Mouse (Mus musculus): ENCODE results near the gene Slc25a21.

The Slc25a21 gene

DNA sequence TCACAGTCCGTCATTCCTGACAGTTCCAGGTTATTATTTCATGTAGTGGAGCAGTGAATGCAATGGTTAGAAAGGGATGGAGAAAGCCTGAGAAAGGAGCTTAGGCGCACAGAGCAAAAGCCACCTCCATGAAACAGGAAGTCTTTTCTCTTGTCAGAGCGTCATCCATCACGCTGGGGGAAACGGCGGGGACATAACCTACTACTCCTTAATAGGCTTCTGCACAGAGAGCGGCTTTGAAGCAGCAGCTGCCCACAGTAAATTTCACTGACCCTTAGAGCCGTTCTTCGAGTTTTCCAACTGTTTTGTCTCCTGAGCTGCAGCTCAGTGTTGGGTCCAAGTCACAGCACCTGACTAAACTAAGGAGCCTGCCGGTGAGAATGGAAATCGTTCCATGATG, 188.3 kb downstream of the Slc25a21 start:
- no peak for DNase-seq

DNA sequence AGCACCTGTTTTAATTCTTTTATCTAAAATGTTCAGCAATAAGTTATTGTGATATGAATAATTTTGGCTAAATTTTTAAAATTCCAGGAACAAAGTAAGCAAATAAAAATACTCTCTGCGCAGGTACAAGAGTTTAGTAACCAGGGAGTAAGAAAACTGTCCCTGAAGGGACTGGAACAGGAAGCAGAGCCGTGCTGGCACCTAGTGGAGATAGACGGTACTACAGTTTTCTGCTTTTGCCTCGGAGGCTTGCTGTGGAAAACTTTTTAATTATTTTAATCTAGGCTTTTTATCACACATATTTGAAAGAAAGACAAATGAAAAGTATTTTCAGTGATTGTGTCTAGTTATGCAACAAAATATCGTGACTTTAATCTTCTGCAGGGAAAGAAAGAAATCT, 211.2 kb downstream of the Slc25a21 start:
- peak; percentile 76 to 77 for DNase-seq

GRCm38 (mm10) chr12:56982066-56982626, 215.1 kb downstream of the Slc25a21 start:
- DNase-seq = no peak

DNA sequence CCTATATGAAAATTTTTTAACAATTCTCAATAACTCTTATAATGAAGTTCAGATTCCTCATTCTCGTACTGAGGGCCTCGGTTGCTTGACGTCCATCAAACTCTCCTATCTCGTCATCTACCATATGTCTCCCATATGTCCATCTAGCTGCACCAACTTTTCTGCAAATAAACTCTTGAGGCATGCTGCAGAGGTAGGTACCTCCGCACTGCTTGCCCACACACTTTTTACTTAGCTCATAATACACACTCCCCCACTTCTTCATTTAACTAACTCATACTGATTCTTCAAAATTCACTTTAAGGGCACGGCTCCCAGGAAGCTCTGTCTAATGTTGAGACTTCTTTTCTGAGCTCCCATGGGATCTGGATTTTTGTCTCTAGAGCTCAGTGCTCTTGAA, 222.0 kb downstream of the Slc25a21 start:
- no peak for DNase-seq

DNA sequence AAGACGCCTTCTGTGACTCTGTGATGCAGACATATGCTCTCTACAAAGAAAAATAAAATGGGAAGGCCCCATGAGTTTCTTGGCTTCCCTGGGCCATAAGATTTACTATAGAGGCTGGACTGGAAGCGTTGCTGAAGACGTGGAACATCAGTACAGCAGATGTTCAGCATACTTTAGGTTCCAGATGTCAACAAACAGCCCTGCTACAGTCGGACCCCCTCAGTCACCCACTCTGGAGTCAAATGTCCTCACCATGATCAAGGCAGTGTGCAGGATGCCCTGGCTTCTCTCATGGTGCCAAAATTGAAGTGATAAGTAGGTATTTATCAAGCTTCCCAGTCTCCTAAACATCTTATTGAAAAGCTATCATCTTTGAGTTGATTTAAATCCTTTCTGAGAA, 234.0 kb downstream of the Slc25a21 start:
- DNase-seq = no peak

DNA sequence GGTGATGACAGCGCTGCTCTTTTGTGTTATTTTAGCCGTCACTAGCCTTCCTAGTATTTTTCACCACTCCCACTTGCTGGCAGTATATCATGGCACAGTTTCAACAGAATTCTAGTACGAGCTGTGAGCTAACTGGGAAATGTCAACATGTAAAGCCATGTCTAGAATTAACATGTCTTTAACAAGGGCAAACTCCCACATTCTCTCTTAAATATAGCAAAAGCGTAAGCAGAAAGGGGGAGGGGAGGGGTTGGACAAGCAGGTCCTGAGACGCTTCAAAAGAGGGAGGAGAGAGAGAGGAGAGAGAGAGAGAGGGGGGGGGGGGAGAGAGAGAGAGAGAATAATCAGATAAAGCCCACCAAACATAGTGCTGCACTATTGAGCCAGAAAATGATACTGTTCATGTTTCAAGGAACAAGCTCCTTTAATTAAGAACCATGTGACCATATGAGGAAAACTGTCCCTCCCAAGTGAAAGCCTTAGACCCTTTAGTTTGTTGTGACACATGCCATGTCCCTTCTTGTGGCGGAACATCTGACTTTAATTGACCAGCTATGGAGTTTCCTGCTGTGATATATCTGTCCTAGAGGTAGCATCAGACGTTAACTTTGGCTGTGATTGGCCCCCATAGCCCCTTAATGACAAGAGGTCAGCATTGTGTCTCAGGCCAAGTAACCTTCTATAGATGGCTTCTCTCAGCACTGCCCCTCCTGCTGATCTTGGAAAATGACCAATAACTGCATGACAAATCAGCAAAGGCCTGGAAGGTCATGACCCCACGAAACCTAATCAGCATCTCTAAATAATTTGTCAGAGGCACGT, 237.8 kb downstream of the Slc25a21 start:
- DNase-seq = no peak

GRCm38 (mm10) chr12:56958244-56958643, 239.0 kb downstream of the Slc25a21 start:
- DNase-seq = no peak

GRCm38 (mm10) chr12:56951749-56952657, 245.3 kb downstream of the Slc25a21 start:
- no peak for DNase-seq

- DNase-seq = no peak
These were observed 253.0 kb downstream of the Slc25a21 start for GRCm38 (mm10) chr12:56944265-56944664.

DNA sequence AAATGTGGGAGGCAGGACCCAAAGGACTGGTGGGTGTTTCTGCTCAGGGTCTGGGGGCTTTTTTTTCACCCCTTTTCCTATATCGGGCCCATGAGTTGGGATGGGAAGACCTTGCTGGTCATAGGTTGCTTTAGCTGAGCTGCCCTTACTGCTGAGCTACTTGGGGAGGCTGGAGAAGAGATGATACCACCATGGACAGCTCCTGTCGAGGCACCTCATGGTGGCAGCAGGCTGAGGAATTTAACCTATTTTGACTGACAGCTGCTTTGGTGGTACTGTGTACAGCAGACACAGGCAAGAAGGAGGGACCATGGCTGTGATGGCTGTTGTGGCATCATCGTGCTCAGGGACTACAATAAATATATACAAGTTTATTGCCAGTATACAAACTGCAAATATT, 256.4 kb downstream of the Slc25a21 start:
- peak; percentile 10 to 14 for DNase-seq

DNA sequence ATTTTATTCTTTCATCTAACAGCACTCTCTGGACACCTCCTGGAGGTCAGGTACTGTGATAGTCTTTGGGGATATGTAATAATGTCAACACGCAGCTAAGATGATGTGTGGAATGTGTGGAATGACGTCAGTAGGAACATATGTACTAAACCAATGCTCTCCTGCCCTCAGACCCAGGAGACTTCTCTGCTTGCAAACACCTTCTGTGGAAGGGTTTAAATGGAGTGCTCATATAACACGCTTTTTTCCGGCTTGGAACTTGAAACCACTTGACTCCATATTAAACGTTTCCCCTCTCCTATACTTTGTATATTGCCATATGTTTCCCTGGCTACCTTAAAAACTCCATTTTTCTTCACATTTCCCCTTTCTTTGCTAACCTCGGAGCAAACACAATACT, 279.1 kb downstream of the Slc25a21 start:
- no peak for DNase-seq

DNA sequence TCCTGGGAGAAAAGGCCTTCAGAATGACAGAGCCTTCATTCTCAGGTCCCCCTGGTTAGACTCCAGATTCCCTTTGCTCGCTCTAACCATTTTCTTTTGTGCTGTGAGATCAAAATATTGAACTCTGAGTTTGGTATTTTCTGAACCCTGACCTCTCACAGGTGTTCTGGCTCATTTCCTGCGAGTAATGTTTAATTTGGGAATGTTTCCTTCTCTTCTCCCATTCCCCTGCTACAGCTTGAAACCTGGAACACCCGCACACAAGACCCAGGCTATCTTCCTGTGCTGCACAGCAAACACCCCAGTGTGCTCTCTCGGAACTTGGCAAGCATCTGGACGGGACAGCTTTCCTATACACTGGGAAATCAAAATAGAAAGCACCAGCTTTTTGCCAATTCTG, 290.8 kb downstream of the Slc25a21 start:
- DNase-seq = no peak

DNA sequence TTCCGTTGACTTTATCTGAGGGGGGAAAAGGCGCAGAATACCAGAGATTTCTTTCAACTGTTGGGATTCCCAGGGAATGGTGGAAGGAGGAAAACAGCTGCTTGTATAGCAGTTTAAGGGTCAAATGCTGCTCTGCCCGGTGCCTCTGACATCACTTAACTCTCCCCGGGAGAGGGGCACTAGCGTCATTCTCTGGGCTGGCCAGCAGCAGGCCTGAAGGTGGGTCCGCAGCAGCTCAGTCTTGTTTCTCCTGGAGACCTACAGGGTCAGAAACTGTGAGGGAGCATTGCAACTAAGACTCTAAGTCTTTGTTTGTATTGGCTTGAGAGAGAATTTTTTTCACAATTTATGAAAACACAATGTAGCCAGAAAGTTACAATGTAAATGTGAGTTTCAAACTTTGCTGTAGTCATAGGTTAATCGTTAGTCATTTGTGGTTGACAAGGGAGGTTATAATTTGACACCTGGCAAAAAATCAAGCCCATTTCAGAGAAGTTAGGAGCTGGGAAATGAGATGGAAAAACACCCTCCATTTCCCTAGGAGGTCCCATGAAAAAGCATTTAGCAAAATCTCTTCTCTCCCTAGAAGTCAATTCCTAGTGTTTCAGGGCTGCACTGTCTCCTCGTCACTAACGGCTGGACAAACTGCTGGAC, 291.5 kb downstream of the Slc25a21 start:
- peak; percentile 7 to 8 for DNase-seq

- DNase-seq = no peak
These were observed 292.1 kb downstream of the Slc25a21 start for GRCm38 (mm10) chr12:56905222-56905621.

GRCm38 (mm10) chr12:56902774-56903456, 294.4 kb downstream of the Slc25a21 start:
- no peak for DNase-seq

- no peak for DNase-seq
These were observed 299.3 kb downstream of the Slc25a21 start for GRCm38 (mm10) chr12:56897976-56898375.

DNA sequence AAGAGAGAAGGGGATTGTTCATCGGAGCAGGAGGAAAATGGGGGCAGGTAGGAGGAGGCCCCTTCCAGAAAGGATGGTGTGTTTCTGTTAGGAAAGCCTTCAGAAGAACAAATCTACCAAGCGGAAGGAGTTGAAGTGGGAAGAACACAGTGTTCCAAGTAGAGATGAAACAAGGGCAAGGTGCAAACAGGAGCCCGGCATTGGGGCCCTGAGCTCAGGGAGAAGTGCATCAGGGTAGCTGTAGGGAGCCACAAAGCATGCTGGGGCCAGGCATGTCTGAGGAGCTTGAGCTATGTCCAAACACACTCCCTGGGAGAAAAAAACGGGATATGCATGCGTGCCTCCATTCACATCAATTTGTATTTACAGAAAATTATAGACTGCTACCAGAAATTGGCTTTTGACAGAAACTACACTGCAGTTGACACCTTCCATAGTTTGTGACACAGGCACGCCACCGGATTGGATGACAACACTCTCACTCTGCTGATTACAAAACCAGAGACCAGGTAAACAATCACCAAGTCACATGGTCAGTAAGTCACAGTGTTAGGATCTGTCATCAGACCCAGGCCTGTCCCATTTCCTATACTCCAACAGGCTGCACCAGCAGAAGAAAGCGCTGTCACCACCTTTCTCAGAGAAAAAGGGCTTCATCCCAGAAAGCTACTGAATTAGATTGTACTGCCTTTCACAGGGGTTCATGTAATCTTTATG, 299.9 kb downstream of the Slc25a21 start:
- DNase-seq = no peak

GRCm38 (mm10) chr12:56894963-56895362, 302.3 kb downstream of the Slc25a21 start:
- no peak for DNase-seq

- DNase-seq = no peak
These were observed 306.2 kb downstream of the Slc25a21 start for GRCm38 (mm10) chr12:56890891-56891726.

DNA sequence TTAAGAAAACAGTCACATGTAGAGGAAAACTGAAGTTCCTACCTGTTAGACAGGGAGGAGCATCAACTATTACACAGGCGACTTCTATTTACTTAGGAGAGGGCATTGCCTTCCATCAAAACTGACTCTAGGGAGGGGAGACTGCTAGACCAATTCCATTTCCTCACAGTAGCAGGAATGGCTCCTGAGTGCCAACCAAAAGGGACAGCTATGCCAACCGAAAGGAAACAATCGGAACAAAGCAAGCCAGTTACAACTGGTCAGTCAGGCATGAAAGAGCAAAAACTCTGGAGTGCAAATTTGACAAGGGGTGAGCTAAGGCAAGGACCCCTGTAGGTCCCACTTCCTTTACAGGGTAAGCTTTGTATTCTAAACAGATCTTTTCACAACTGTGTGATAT, 319.5 kb downstream of the Slc25a21 start:
- no peak for DNase-seq

DNA sequence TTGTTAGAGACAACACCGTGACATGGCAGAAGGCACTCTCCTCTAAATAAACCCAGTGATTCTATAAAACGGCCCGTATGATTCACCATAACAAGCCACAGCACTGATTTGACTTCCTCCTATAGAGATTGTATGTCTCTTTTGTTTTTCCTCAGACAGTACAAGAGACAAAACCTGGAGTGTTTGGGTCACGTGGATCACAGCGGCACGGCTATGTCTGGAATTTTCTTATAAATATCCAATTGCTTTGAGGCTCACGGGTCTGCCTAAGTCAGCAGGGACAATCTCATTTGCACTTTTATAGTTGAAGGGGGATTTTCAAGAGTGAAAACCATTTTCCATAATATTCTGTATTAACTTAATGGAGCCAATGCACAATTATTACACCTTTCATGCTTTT, 320.7 kb downstream of the Slc25a21 start:
- no peak for DNase-seq

Data from kidney, postnatal 4 days (tissue).